Mouse (Mus musculus) 416B (cell line): Measurements from ENCODE around the gene Prss53.
"Not testable (repeated sequence)": the region's sequence is repeated elsewhere in the genome, so short reads cannot be mapped to it uniquely, and the experiment has no call there.

Source experiments
- DNase-seq: peaks from one replicate; pipeline ENCODE4 v3.0.0; 2011; ENCODE audit warnings: low read depth

Prss53 gene

DNA sequence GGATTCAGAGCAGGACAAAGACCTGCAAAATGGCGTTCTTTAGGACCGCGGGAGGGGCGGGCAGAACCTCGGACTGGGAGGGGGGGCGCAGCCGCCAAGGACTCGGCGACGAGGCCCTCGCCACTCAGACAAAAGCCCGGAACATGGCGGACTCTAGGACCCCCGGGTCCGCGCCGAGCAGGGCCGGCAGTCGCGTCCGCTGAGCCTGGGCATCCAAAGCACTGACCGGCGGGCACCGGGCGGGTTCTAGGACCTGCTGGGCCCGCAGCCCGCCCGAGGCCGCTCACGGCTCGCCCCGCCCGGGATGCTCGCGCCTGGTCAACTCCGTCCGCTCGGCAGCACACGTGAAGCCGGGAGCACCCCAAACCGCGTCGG is 15.2 kb downstream of the Prss53 start:
- DNase-seq: peak; percentile 92

DNA sequence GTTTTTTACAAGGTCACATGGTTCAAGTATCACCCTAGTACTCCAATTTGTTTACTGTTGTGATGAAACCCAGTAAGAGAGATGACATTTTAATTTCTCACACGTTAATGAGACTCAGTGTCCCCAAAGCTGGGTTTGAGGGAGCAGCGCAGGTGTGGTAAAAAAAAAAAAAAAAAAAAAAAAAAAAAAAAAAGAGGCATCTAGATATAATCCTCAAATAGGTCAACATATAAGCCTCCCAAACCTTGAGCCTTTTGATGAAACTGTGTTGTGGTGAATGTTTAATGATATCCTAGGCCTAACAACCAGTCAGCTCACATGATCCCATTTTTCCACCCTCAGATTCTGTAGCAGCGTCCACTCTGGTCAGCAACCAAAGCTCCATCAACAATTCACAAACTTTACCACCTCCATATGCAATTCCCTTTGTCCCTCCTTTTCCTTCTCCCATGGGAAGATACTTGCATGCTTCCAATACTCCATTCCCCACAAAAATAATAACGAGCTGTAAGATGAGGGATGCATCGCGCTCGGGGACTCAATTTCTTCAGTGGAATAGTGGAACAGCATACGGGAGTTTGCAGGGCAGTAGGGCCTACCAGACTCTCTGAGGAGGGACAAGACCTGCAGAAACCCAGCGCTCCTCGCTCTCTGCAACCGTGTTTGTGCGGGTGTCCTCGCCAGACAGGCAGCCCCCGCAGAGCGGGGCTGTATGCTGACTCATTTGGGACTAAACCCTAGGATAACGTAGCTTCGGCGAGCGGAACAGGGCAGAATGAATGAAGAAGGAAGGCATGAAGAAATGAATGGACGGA is 15.8 kb downstream of the Prss53 start:
- peak; percentile 14 for DNase-seq

- DNase-seq: peak; percentile 46
Measured at GRCm38 (mm10) chr7:127870136-127870821, 20.5 kb downstream of the Prss53 start.

DNA sequence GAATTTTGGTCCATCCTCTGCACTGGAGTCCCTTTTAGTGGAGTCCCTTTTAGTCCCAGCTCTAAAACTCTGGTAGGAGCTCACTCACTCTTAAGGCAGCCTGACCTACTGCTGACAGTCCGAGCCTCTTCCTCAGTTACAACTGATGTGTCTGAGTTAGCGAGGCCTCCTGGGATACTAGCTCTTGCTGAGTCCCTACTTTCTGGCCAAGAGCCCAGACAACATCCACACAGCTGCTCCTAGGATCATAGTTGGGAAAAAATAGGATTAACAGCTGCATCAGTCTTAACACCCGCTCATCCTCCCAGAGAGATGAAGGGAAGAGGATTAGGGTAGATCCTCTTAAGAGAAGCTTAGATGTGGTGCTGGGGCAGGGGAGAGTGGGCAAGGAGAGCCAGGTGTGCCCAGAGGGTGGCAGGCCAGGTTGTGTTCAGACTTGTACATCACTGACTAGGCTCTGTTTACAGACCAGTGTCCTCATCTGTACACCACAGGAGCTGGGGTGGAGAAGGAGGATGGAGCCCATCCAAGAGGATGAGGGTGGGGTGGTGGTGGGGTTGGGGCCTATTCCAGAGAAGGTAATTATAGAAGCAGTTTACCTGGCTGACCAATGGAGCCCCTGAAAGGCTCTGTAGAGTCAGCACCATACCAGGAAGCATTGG is 21.5 kb downstream of the Prss53 start:
- DNase-seq: no peak

GRCm38 (mm10) chr7:127867641-127868040 is 23.1 kb downstream of the Prss53 start:
- DNase-seq: no peak

- no peak for DNase-seq
Measured at GRCm38 (mm10) chr7:127866434-127866833, 24.3 kb downstream of the Prss53 start.

DNA sequence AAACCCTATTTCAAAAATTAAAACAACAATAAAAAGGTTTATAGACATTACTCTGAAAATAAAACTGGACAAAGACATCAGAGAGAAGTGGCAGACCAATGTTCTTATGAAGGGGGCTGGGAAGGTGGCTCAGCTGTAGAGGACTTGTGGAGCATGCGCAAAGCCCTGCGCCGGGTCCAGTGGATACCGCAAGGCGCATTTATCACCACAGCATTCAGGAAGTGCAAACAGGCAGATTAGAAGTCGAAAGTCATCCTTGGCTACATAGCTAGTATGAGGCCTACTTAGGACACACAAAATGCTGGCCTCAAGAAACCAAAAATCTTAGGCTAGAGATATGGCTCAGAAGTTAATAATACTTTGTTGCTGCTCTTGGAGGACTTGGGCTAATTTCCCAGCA is 32.5 kb downstream of the Prss53 start:
- peak; percentile 53 for DNase-seq

DNA sequence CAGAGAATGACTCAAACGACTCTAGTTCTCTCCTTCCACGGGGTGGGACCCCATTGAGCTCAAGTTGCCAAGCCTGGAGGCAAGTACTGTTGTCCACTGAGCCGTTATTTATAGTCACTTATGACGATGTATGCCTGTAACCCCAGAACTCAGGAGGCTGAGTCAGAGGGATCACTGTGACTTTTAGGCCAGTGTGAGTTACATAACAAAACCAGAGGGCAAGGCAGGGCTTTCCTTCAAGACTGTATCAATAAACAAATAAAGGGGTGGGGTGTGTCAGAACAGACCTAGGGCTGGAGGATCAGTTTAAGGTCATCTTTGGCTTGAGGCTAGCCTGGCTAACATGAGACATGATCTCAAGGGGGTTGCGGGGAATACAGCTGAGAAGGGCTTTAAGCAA is 39.9 kb downstream of the Prss53 start:
- peak; percentile 54 for DNase-seq

- no peak for DNase-seq
Measured at GRCm38 (mm10) chr7:127849973-127850875, 40.5 kb downstream of the Prss53 start.

GRCm38 (mm10) chr7:127842001-127842718 is 48.6 kb downstream of the Prss53 start:
- DNase-seq: peak; percentile 86

- DNase-seq: peak; percentile 99
Measured at GRCm38 (mm10) chr7:127841340-127842000, 49.3 kb downstream of the Prss53 start.

DNA sequence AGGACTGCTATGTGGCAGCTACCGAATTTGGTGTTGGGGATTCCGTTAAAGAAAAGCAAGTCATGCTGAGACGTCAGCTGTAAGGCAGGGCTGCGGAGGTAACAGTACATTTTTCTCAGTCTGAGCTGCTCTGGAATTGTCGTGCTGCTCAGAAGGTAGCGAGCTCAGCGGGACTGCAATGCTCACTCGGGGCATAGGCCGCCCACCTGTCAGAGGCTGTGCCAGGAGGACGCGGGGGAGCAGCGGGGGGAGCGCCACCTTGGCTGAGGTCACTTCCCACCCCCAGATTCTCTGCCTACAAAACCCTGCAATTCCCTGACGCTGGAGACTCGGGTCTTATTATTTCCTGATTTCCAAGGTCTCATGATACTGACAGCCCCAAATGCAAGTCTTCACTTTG is 49.9 kb downstream of the Prss53 start:
- DNase-seq: peak; percentile 81

DNA sequence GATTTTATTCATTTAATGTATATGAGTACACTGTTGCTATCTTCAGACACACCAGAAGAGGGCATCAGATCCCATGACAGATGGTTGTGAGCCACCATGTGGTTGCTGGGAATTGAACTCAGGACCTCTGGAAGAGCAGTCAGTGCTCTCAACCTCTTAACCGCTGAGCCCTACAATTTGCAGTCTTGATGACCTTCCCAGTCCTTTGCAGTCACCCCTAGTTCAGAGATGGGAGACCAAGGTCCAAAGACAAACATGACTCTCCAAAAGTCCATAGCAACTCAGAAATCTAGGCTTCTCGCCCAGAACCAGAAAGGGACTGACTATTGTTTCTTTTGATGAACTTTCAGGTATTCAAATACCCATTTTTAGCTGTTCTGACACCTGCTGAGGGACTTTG is 50.7 kb downstream of the Prss53 start:
- DNase-seq: peak; percentile 24

DNA sequence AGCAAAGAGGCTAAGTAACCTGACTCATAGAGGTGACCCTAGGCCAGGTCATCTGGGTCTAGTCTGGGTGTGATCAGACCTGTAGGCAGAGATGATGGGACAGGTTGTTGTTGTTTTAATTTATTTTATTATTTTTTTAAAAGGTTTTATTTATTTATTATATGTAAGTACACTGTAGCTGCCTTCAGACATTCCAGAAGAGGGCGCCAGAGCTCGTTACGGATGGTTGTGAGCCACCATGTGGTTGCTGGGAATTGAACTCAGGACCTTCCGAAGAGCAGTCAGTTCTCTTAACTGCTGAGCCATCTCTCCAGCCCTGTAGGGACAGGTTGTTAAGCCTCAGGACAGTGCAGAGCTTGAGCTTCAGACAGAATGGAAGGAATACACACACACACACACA is 52.9 kb downstream of the Prss53 start:
- not testable (repeated sequence) for DNase-seq

- no peak for DNase-seq
Measured at GRCm38 (mm10) chr7:127837473-127837872, 53.3 kb downstream of the Prss53 start.
